Mouse (Mus musculus) inflammation-experienced regulatory T-cells, adult 6 months (primary cell): Measurements from ENCODE around the gene Traf2. TPM values are rescaled to one million over a fixed set of nuclear protein-coding genes. Genes with fewer than 3 reads are reported as not detected.

Source experiments
- ATAC-seq: one replicate; pipeline ENCODE4 v1.8.0; 2017
- polyA plus RNA-seq, 3 experiments: library from polyadenylated mRNA; unstranded; fragments of 100-300 nt; shearing (Covaris generic); gene quantifications; one replicate each; pipeline ENCODE4 v1.2.1; 2017

The Traf2 gene
- polyA plus RNA-seq, 3 experiments from 2014 or later = 74.8 to 85.3 (median 76.1) TPM

GRCm38 (mm10) chr2:25493476-25493961 is 53.2 kb downstream of the Traf2 start, which contains the start of gene Lcn12:
TSS of gene Lcn12 (minus strand) at chr2:25493911.
- ATAC-seq = no peak

- no peak for ATAC-seq
Observed at GRCm38 (mm10) chr2:25492988-25493387, 53.8 kb downstream of the Traf2 start.

GRCm38 (mm10) chr2:25488671-25489068 is 58.1 kb downstream of the Traf2 start:
- ATAC-seq = no peak

DNA sequence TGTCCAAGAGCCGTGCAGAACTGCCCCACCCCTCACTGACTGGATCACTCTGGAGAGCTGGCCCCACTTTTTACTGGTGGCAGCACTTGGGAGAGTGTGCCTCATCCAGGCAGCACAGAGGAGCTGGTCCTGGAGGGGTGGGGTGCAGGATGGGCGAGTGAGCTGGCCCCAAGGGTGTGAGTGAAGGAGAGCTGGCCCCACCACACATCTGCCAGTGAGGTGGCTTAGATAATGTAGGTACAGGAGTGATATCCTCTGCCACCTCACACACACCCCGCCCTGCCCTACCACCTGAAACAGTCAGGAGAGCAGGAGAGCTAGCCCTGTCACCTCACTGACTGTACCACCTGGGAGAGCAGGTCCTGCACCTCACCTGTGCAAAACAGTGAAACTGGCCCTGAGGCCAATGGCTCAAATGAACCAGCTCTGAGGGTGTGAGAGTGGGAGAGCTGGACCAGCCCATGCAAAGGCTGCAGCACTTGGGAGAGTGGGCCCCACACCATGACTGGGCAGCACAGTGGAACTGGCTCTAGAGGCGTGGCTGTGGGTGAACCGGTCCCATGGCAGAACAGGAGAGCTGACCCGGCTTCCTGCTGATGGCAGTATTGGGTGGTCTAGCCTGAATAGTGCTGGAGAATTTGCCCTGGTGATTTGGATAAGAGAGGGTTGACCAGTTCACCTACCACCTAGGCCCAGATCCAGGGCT is 58.6 kb downstream of the Traf2 start:
- ATAC-seq = no peak

DNA sequence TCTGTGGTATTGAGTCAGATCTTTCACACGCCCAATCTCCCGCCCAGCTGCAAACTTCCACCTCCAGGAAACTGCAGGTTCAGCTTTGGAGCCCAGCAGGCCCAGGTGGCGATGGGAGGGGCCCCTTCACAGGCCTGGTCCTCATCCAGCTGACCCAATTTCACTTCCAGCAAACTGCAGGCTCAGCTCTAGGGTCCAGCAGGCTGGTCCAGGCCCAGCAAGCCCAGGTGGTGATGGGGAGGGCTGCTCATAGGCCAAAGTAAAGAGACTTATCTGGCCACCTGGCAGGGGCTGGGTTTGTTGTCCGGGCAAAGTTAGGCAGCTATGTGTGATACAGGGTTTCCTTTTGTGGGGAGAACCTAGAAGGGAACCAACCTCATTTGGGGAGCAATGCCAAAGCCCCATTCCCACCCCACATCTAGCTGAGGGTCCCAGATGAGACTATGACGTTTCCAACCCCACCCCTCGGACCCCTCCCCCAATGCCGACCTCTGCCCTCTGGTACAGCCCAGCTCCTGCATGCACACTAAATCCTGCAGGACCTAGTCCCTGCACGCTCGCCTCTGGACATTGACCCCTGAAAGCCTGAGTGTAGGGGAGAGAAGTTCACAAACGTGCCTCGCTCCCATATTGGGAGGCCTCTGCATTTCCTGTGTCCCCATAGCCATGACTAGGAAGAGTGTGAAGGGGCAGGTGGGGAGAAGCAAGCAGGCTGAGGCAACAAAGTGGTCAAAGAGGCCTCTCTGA is 61.7 kb downstream of the Traf2 start:
- no peak for ATAC-seq

DNA sequence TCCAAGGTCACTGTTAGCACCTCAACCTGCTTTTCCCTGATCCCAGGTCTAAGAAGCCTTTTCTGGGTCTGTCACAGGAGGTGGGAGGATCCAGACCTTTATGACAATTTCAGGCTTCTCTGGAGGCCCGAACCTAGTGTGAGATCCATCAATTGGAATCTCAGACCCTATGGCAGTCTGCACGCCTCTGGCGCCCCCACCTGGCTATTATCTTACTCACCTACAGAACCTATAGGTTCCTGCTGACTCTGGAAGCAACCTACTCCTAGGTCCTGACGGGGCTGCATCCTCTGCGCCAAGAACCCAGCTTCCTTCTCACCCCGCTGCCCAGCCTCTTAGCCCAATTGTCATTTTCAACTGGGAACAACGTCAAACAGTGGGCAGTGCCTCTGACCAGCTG is 63.8 kb downstream of the Traf2 start:
- ATAC-seq = peak; percentile 90

GRCm38 (mm10) chr2:25480541-25480940 is 66.2 kb downstream of the Traf2 start:
- no peak for ATAC-seq

- no peak for ATAC-seq
Observed at GRCm38 (mm10) chr2:25479551-25480311, 67.0 kb downstream of the Traf2 start.

GRCm38 (mm10) chr2:25477967-25478675 is 68.6 kb downstream of the Traf2 start:
- no peak for ATAC-seq

GRCm38 (mm10) chr2:25477541-25477940 is 69.2 kb downstream of the Traf2 start:
- ATAC-seq = no peak

GRCm38 (mm10) chr2:25472550-25472949 is 74.2 kb downstream of the Traf2 start:
- ATAC-seq = no peak

DNA sequence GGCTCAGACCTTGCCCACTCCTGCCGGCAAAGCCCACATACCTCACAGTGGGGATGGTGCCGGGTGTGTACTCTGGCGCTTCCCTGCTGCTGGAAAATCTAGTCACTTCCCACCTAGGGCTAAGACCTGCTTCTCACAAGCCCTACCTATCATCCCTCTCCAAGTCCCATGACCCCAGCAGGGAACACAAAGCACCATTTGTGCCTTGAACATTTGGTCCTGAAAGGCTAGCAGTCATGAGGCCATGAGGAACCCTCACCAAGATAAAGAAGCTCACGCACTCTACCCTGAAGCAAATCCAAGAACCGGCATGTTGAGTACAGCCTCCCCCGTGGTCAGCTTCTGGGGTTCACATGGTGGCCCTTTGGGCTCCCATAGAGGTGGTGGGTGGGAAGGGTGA is 76.8 kb downstream of the Traf2 start, which contains the start of gene Ptgds:
Ptgds (minus strand) TSS at position 78 of the 400 bp plus-strand sequence.
- ATAC-seq = no peak

GRCm38 (mm10) chr2:25468962-25469915 is 77.5 kb downstream of the Traf2 start:
- ATAC-seq = no peak

Other genes with a start within 250 kb of the Traf2 start
- not detected for gene Grin1, start 227.8 kb downstream of the Traf2 start, polyA plus RNA-seq
- 10 to 100 TPM; 21.2 to 24.3 (median 23.1) TPM for gene Man1b1, start 214.6 kb downstream of the Traf2 start, polyA plus RNA-seq
- 10 to 100 TPM; 10.2 to 24.6 (median 21.1) TPM for gene Dpp7, start 190.6 kb downstream of the Traf2 start, polyA plus RNA-seq
- gene Uap1l1, start 181.3 kb downstream of the Traf2 start, polyA plus RNA-seq = 10 to 100 TPM; 12.2 to 20.6 (median 18.3) TPM
- gene Sapcd2, start 174.6 kb downstream of the Traf2 start, polyA plus RNA-seq = 10 to 100 TPM in 1 of 3 experiments, under 1 TPM in 2; 0.44 to 10.5 (median 0.80) TPM
- gene Entpd2, start 151.1 kb downstream of the Traf2 start, polyA plus RNA-seq = 1 to 10 TPM in 1 of 3 experiments, under 1 TPM in 1, not detected in 1; 0.49 to 1.3 TPM
- 1 to 10 TPM; 2.8 to 6.1 (median 6.0) TPM for gene Npdc1, start 147.6 kb downstream of the Traf2 start, polyA plus RNA-seq
- 10 to 100 TPM in 1 of 3 experiments, 1 to 10 TPM in 2; 4.1 to 14.7 (median 7.2) TPM for gene Fut7, start 123.7 kb downstream of the Traf2 start, polyA plus RNA-seq
- gene Abca2, start 118.2 kb downstream of the Traf2 start, polyA plus RNA-seq = 10 to 100 TPM; 31.4 to 59.3 (median 41.8) TPM
- 1 to 10 TPM; 1.2 to 1.9 (median 1.6) TPM for gene Clic3, start 90.1 kb downstream of the Traf2 start, polyA plus RNA-seq
- 10 to 100 TPM; 70.4 to 92.1 (median 89.2) TPM for gene Paxx, start 85.8 kb downstream of the Traf2 start, polyA plus RNA-seq
- gene Ptgds, start 76.9 kb downstream of the Traf2 start, polyA plus RNA-seq = not detected
- not detected for gene Lcn12, start 53.0 kb downstream of the Traf2 start, polyA plus RNA-seq
- gene Fbxw5, start 46.2 kb downstream of the Traf2 start, polyA plus RNA-seq = 10 to 100 TPM; 49.1 to 88.0 (median 76.8) TPM
- gene C8g, start 45.2 kb downstream of the Traf2 start, polyA plus RNA-seq = 1 to 10 TPM; 2.1 to 5.1 (median 3.4) TPM
- 100 to 1,000 TPM; 246 to 394 (median 269) TPM for gene Edf1, start 10.9 kb upstream of the Traf2 start, polyA plus RNA-seq
- 1 to 10 TPM in 2 of 3 experiments, under 1 TPM in 1; 0.85 to 2.2 (median 1.3) TPM for gene Mamdc4, start 27.9 kb upstream of the Traf2 start, polyA plus RNA-seq
- gene Phpt1, start 28.3 kb upstream of the Traf2 start, polyA plus RNA-seq = 10 to 100 TPM; 37.0 to 64.3 (median 56.2) TPM
- gene Ajm1, start 34.8 kb upstream of the Traf2 start, polyA plus RNA-seq = under 1 TPM in 1 of 3 experiments, not detected in 2; 0.07 TPM
- 10 to 100 TPM; 14.0 to 28.3 (median 18.0) TPM for gene Rabl6, start 61.6 kb upstream of the Traf2 start, polyA plus RNA-seq
- gene Ccdc183, start 70.7 kb upstream of the Traf2 start, polyA plus RNA-seq = not detected
- gene Tmem141, start 75.1 kb upstream of the Traf2 start, polyA plus RNA-seq = 1 to 10 TPM in 2 of 3 experiments, under 1 TPM in 1; 0.80 to 2.2 (median 1.1) TPM
- gene Fcna, start 81.1 kb upstream of the Traf2 start, polyA plus RNA-seq = under 1 TPM in 1 of 3 experiments, not detected in 2; 0.96 TPM
- not detected for gene Lcn8, start 106.2 kb upstream of the Traf2 start, polyA plus RNA-seq
- gene Lcn5, start 111.0 kb upstream of the Traf2 start, polyA plus RNA-seq = not detected
- not detected for gene Lcn6, start 129.8 kb upstream of the Traf2 start, polyA plus RNA-seq
- 1 to 10 TPM in 2 of 3 experiments, not detected in 1; 1.1 to 1.4 TPM for gene Lcn10, start 135.8 kb upstream of the Traf2 start, polyA plus RNA-seq
- gene Obp2a, start 153.1 kb upstream of the Traf2 start, polyA plus RNA-seq = not detected
- gene Bmyc, start 159.8 kb upstream of the Traf2 start, polyA plus RNA-seq = 100 to 1,000 TPM in 1 of 3 experiments, 10 to 100 TPM in 2; 31.0 to 105 (median 84.4) TPM
- gene Obp2b, start 190.1 kb upstream of the Traf2 start, polyA plus RNA-seq = not detected
- not detected for gene Lcn3, start 218.6 kb upstream of the Traf2 start, polyA plus RNA-seq
- not detected for gene Lcn11, start 230.1 kb upstream of the Traf2 start, polyA plus RNA-seq
- not detected for gene Gm13539, start 235.3 kb upstream of the Traf2 start, polyA plus RNA-seq